Mouse (Mus musculus): Measurements from ENCODE around the gene Cmc2. TPM values are rescaled to one million over a fixed set of nuclear protein-coding genes. Genes with fewer than 3 reads are reported as not detected.

Cmc2 gene
- polyA plus RNA-seq, 1 experiment from 2014 or later, result 77.2 TPM

Other genes with a start within 250 kb of the Cmc2 start
- 4.0 and 4.3 TPM in 2 replicates for gene Cdyl2, start 188.5 kb downstream of the Cmc2 start, polyA plus RNA-seq (2015; fragmentation: Nextera tagmentation; extraction: Ambion mirVana)
- gene Cenpn, start 275 bp upstream of the Cmc2 start, polyA plus RNA-seq (2015; fragmentation: Nextera tagmentation; extraction: Ambion mirVana), result 20.4 and 26.9 TPM in 2 replicates
- 7.9 and 9.6 TPM in 2 replicates for gene Atmin, start 21.9 kb upstream of the Cmc2 start, polyA plus RNA-seq (2015; fragmentation: Nextera tagmentation; extraction: Ambion mirVana)
- gene 1700030J22Rik, start 57.5 kb upstream of the Cmc2 start, polyA plus RNA-seq (2015; fragmentation: Nextera tagmentation; extraction: Ambion mirVana), result 0.76 and 0.80 TPM in 2 replicates
- gene Gcsh, start 72.1 kb upstream of the Cmc2 start, polyA plus RNA-seq (2015; fragmentation: Nextera tagmentation; extraction: Ambion mirVana), result 164 and 173 TPM in 2 replicates
- gene Pkd1l2, start 161.0 kb upstream of the Cmc2 start, polyA plus RNA-seq (2015; fragmentation: Nextera tagmentation; extraction: Ambion mirVana), result 0.18 and 0.28 TPM in 2 replicates
- 1.2 TPM in 2 replicates for gene Bco1, start 174.4 kb upstream of the Cmc2 start, polyA plus RNA-seq (2015; fragmentation: Nextera tagmentation; extraction: Ambion mirVana)
- 1.5 TPM in 2 replicates for gene Gan, start 236.7 kb upstream of the Cmc2 start, polyA plus RNA-seq (2015; fragmentation: Nextera tagmentation; extraction: Ambion mirVana)

Data from intestine, embryonic 16.5 days (tissue).